In genomic region chr9:123085373-123085772, GRCm38 (mm10) we compare ENCODE assay signal across 15 mouse cellular contexts. TPM values are rescaled to one million over a fixed set of nuclear protein-coding genes. Genes with fewer than 3 reads are reported as not detected.
"Had no signal": no experiment of that assay in that cellular context is flagged by ENCODE, and none has a peak within 500 bp of the region (broad histone marks: within the 10 kb centered on the region; RNA-seq: fewer than 3 reads in every experiment).

No protein-coding gene starts in this region.

- H3K4me3 ChIP-seq: layer of hippocampus, adult 2 months; left cerebral cortex, adult 2 months; limb, embryonic 15.5 days; liver, embryonic 13.5 days; midbrain, embryonic 10.5 days; myocyte; neural tube, embryonic 15.5 days had no signal

- DNase-seq: kidney, adult 8-10 months; kidney, postnatal 25 days; liver, embryonic 13.5 days; liver, postnatal 0 days; midbrain, embryonic 14.5 days; right cerebral cortex, adult 18-20 months; right cerebral cortex, postnatal 25 days; thymus, postnatal 4 days had no signal

- H3K4me1 ChIP-seq: limb, embryonic 15.5 days; midbrain, embryonic 10.5 days; neural tube, embryonic 15.5 days had no signal

RNA-seq across cellular contexts. Expression of gene Tgm4, which starts 50.8 kb away (rescaled TPM):
- polyA plus RNA-seq: liver, embryonic 13.5 days; small intestine, adult 2 months had no signal
